Mouse (Mus musculus): Measurements from ENCODE around the gene Trpc3.

- TF ChIP-seq CTCF (IDR thresholded peaks at IDR 0.05; ENCODE audit: borderline replicate concordance, insufficient read depth, low read length): no peak
- TF ChIP-seq POLR2A (IDR thresholded peaks at IDR 0.05; ENCODE audit: low read depth, low read length): no peak
These were observed 19.6 kb upstream of the Trpc3 start for GRCm38 (mm10) chr3:36709521-36709920.

All from embryonic fibroblast, embryonic 13.5 days (primary cell).